Mouse (Mus musculus) heart, embryonic 15.5 days (tissue): ENCODE measurements around the gene Rybp. TPM values are rescaled to one million over a fixed set of nuclear protein-coding genes. Genes with fewer than 3 reads are reported as not detected.

Experiments used
- ATAC-seq: fragments of 200-750 bp; cut with Nextera tagmentation; replicated peaks from 2 replicates; pipeline ENCODE4 v1.8.0; 2017; ENCODE audit warnings: low read depth, moderate TSS enrichment; ENCODE audit not compliant: insufficient number of reproducible peaks, insufficient read depth, low FRiP score
- H3K27ac ChIP-seq: fragments of 300-500 bp; sonication (generic); 2 replicates; pipeline ENCODE4 v1.5.1; 2015; ENCODE audit warnings: mild to moderate bottlenecking, inconsistent platforms
- H3K27me3 ChIP-seq: fragments of 300-500 bp; sonication (generic); 2 replicates; pipeline ENCODE4 v1.6.1; 2015; ENCODE audit warnings: inconsistent platforms
- H3K36me3 ChIP-seq: fragments of 300-500 bp; sonication (generic); 2 replicates; pipeline ENCODE4 v1.6.1; 2015; ENCODE audit warnings: mild to moderate bottlenecking, inconsistent platforms
- H3K4me1 ChIP-seq: fragments of 300-500 bp; sonication (generic); replicated peaks from 2 replicates; pipeline ENCODE4 v1.6.1; 2015; ENCODE audit warnings: inconsistent platforms
- H3K4me2 ChIP-seq: fragments of 300-500 bp; sonication (generic); 2 replicates; pipeline ENCODE4 v1.6.1; 2015; ENCODE audit warnings: inconsistent platforms, mild to moderate bottlenecking, moderate library complexity
- H3K4me3 ChIP-seq: fragments of 300-500 bp; sonication (generic); 2 replicates; pipeline ENCODE4 v1.5.1; 2015; ENCODE audit warnings: mild to moderate bottlenecking, inconsistent platforms
- H3K9ac ChIP-seq: fragments of 300-500 bp; sonication (generic); 2 replicates; pipeline ENCODE4 v1.6.1; 2015; ENCODE audit warnings: mild to moderate bottlenecking, inconsistent platforms
- H3K9me3 ChIP-seq: fragments of 300-500 bp; sonication (generic); replicated peaks from 2 replicates; pipeline ENCODE4 v1.6.1; 2016; ENCODE audit warnings: inconsistent platforms
- WGBS: fragments of 180-500 bp; shearing (Covaris S2); methylation state at CpG from one replicate; pipeline ENCODE4 v1.1.7; 2015; ENCODE audit warnings: mixed read lengths; 5-methylcytosine and 5-hydroxymethylcytosine counted together
- polyA plus RNA-seq: library from polyadenylated mRNA; unstranded; fragments of >200 nt; fragmentation: Nextera tagmentation; extraction: Ambion mirVana; gene quantifications from 2 replicates; pipeline ENCODE4 v1.2.1, GENCODE M21; 2015

The Rybp gene
- polyA plus RNA-seq, 1 experiment from 2014 or later: 9.5 TPM

GRCm38 (mm10) chr6:100206261-100206660 lies 81.0 kb downstream of the Rybp start:
- H3K27ac ChIP-seq: peak overlapping the region; percentile 63
- H3K4me2 ChIP-seq: no peak overlapping the region
- peaks cover 48% of the 10 kb centered on the region for H3K4me1 ChIP-seq
- H3K36me3 ChIP-seq: no peaks in the 10 kb centered on the region
- peaks cover 7% of the 10 kb centered on the region; the same call in 1 of the 2 replicates for H3K27me3 ChIP-seq
- 77% methylated on average over 1 of the region's 1 CpGs for WGBS
- H3K9ac ChIP-seq: no peak overlapping the region
- ATAC-seq: no peak
- H3K4me3 ChIP-seq: no peak overlapping the region
- H3K9me3 ChIP-seq: no peaks in the 10 kb centered on the region

- H3K4me1 ChIP-seq: peaks cover 44% of the 10 kb centered on the region
- 34% methylated on average over 7 of the region's 7 CpGs for WGBS
Measured at GRCm38 (mm10) chr6:100204436-100204835, 82.8 kb downstream of the Rybp start.

GRCm38 (mm10) chr6:100203492-100203891 lies 83.8 kb downstream of the Rybp start:
- Histone ChIP-seq H3K36me3 (no peaks in the 10 kb centered on the region), H3K4me3 (no peak overlapping the region)

More at GRCm38 (mm10) chr6:100204436-100204835, 82.8 kb downstream of the Rybp start:
- H3K27me3 ChIP-seq: peaks cover 7% of the 10 kb centered on the region; the same call in 1 of the 2 replicates
- H3K9me3 ChIP-seq: no peaks in the 10 kb centered on the region
- no peak overlapping the region for H3K4me2 ChIP-seq
- no peak overlapping the region; the same call in 1 of the 2 replicates for H3K27ac ChIP-seq
- ATAC-seq: no peak
- H3K4me3 ChIP-seq: no peak overlapping the region
- H3K9ac ChIP-seq: no peak overlapping the region
- H3K36me3 ChIP-seq: no peaks in the 10 kb centered on the region

GRCm38 (mm10) chr6:100202091-100202490 lies 85.2 kb downstream of the Rybp start:
- Histone ChIP-seq H3K9me3 (no peaks in the 10 kb centered on the region), H3K36me3 (no peaks in the 10 kb centered on the region), H3K27ac (no peak overlapping the region), H3K27me3 (0 out of 2 replicates have a peak, but pooled peaks cover 5% of the 10 kb centered on the region), H3K4me1 (peaks cover 48% of the 10 kb centered on the region), H3K4me3 (no peak overlapping the region), H3K9ac (no peak overlapping the region), H3K4me2 (no peak overlapping the region)
- WGBS: 53% methylated on average over 1 of the region's 1 CpGs
- no peak for ATAC-seq

More at GRCm38 (mm10) chr6:100203492-100203891, 83.8 kb downstream of the Rybp start:
- no peak overlapping the region for H3K4me2 ChIP-seq
- H3K27me3 ChIP-seq: peaks cover 7% of the 10 kb centered on the region; the same call in 1 of the 2 replicates
- H3K9ac ChIP-seq: no peak overlapping the region
- H3K9me3 ChIP-seq: no peaks in the 10 kb centered on the region
- WGBS: 27% methylated on average over 3 of the region's 3 CpGs
- H3K27ac ChIP-seq: no peak overlapping the region; the same call in 1 of the 2 replicates
- H3K4me1 ChIP-seq: peaks cover 44% of the 10 kb centered on the region
- no peak for ATAC-seq

- H3K4me1 ChIP-seq: peaks cover 55% of the 10 kb centered on the region
- 48% methylated on average over 5 of the region's 5 CpGs for WGBS
Measured at GRCm38 (mm10) chr6:100197102-100197501, 90.2 kb downstream of the Rybp start.

GRCm38 (mm10) chr6:100195870-100196409 lies 91.3 kb downstream of the Rybp start:
- H3K27me3 ChIP-seq: no peaks in the 10 kb centered on the region
- no peak overlapping the region for H3K4me3 ChIP-seq
- H3K9me3 ChIP-seq: no peaks in the 10 kb centered on the region
- 4% methylated on average over 7 of the region's 7 CpGs for WGBS
- H3K27ac ChIP-seq: peak overlapping the region; percentile 88
- H3K9ac ChIP-seq: peak overlapping the region; percentile 40; the same call in 1 of the 2 replicates
- peaks cover 49% of the 10 kb centered on the region for H3K4me1 ChIP-seq
- peak; percentile 79 for ATAC-seq
- no peaks in the 10 kb centered on the region for H3K36me3 ChIP-seq
- no peak overlapping the region; the same call in 1 of the 2 replicates for H3K4me2 ChIP-seq

More at GRCm38 (mm10) chr6:100197102-100197501, 90.2 kb downstream of the Rybp start:
- Histone ChIP-seq H3K27ac (peak overlapping the region; percentile 88), H3K9ac (no peak overlapping the region), H3K9me3 (no peaks in the 10 kb centered on the region), H3K36me3 (no peaks in the 10 kb centered on the region), H3K4me2 (no peak overlapping the region), H3K27me3 (no peaks in the 10 kb centered on the region), H3K4me3 (no peak overlapping the region)
- no peak for ATAC-seq

- no peaks in the 10 kb centered on the region for H3K9me3 ChIP-seq
- H3K36me3 ChIP-seq: no peaks in the 10 kb centered on the region
- no peak for ATAC-seq
- H3K9ac ChIP-seq: no peak overlapping the region
- 45% methylated on average over 5 of the region's 5 CpGs for WGBS
- peaks cover 49% of the 10 kb centered on the region for H3K4me1 ChIP-seq
- peak overlapping the region; percentile 88 for H3K27ac ChIP-seq
- no peak overlapping the region for H3K4me3 ChIP-seq
- no peak overlapping the region for H3K4me2 ChIP-seq
- 0 out of 2 replicates have a peak, but pooled peaks cover 2% of the 10 kb centered on the region for H3K27me3 ChIP-seq
Measured at GRCm38 (mm10) chr6:100195091-100195490, 92.2 kb downstream of the Rybp start.

GRCm38 (mm10) chr6:100193760-100194159 lies 93.5 kb downstream of the Rybp start:
- Histone ChIP-seq H3K36me3 (no peaks in the 10 kb centered on the region), H3K27ac (no peak overlapping the region), H3K9me3 (no peaks in the 10 kb centered on the region), H3K4me3 (no peak overlapping the region), H3K4me1 (peaks cover 49% of the 10 kb centered on the region), H3K27me3 (0 out of 2 replicates have a peak, but pooled peaks cover 5% of the 10 kb centered on the region), H3K4me2 (no peak overlapping the region), H3K9ac (no peak overlapping the region)
- WGBS: 56% methylated on average over 7 of the region's 7 CpGs
- no peak for ATAC-seq

GRCm38 (mm10) chr6:100192691-100193229 lies 94.5 kb downstream of the Rybp start:
- Histone ChIP-seq H3K4me1 (peaks cover 52% of the 10 kb centered on the region), H3K27ac (peak overlapping the region; percentile 13; the same call in 1 of the 2 replicates), H3K9ac (no peak overlapping the region), H3K4me2 (no peak overlapping the region), H3K27me3 (0 out of 2 replicates have a peak, but pooled peaks cover 5% of the 10 kb centered on the region), H3K9me3 (no peaks in the 10 kb centered on the region), H3K4me3 (no peak overlapping the region), H3K36me3 (no peaks in the 10 kb centered on the region)
- no peak for ATAC-seq
- WGBS: 46% methylated on average over 4 of the region's 4 CpGs

GRCm38 (mm10) chr6:100190803-100191559 lies 96.3 kb downstream of the Rybp start:
- Histone ChIP-seq H3K4me2 (no peak overlapping the region), H3K36me3 (no peaks in the 10 kb centered on the region), H3K27me3 (0 out of 2 replicates have a peak, but pooled peaks cover 5% of the 10 kb centered on the region), H3K9ac (no peak overlapping the region), H3K9me3 (no peaks in the 10 kb centered on the region), H3K4me3 (no peak overlapping the region), H3K4me1 (peaks cover 47% of the 10 kb centered on the region), H3K27ac (no peak overlapping the region)
- WGBS: 85% methylated on average over 15 of the region's 15 CpGs
- no peak for ATAC-seq

GRCm38 (mm10) chr6:100190310-100190709 lies 97.0 kb downstream of the Rybp start:
- WGBS: 85% methylated on average over 10 of the region's 10 CpGs
- Histone ChIP-seq H3K27ac (no peak overlapping the region), H3K4me2 (no peak overlapping the region), H3K27me3 (0 out of 2 replicates have a peak, but pooled peaks cover 5% of the 10 kb centered on the region), H3K9me3 (no peaks in the 10 kb centered on the region), H3K9ac (no peak overlapping the region), H3K36me3 (no peaks in the 10 kb centered on the region), H3K4me1 (peaks cover 46% of the 10 kb centered on the region), H3K4me3 (no peak overlapping the region)
- ATAC-seq: no peak
